Mouse (Mus musculus): ENCODE results near the gene Hip1r. TPM values are rescaled to one million over a fixed set of nuclear protein-coding genes. Genes with fewer than 3 reads are reported as not detected.

Gene Hip1r
- total and polyA plus RNA-seq, 3 experiments, result 16.6 to 31.6 TPM; not detected in 1

GRCm38 (mm10) chr5:124021148-124021547, 47.7 kb downstream of the Hip1r start:
- H3K9me3 ChIP-seq (replicated peaks; ENCODE audit: insufficient read depth, low read length), result no peaks in the 10 kb centered on the region
- peak overlapping the region; percentile 94 for H3K27ac ChIP-seq (ENCODE audit: control insufficient read depth, low read depth, low read length)
- H3K4me1 ChIP-seq (ENCODE audit: control insufficient read depth in 1 of 2, insufficient read depth in 2 of 2, low read length in 2 of 2), result peaks cover 29 to 76% of the 10 kb centered on the region in 2 experiments
- peaks cover 3 to 66% of the 10 kb centered on the region in 2 experiments for H3K36me3 ChIP-seq (ENCODE audit: control insufficient read depth in 1 of 2, insufficient read depth in 2 of 2, low read length in 2 of 2)
- no peak for DNase-seq (ENCODE audit: low read depth, low spot score)
- H3K79me2 ChIP-seq (ENCODE audit: control insufficient read depth, insufficient read depth, low read length, poor library complexity), result peaks cover 88% of the 10 kb centered on the region
- no peaks in the 10 kb centered on the region for H3K27me3 ChIP-seq (ENCODE audit: control insufficient read depth in 1 of 2, insufficient read depth in 2 of 2, low read length in 2 of 2)
- no peak overlapping the region for H3K4me3 ChIP-seq (ENCODE audit: control insufficient read depth in 1 of 2, insufficient read depth in 1 of 2, low read depth in 2 of 2, low read length in 2 of 2)
- no peak for TF ChIP-seq POLR2AphosphoS5 (IDR thresholded peaks at IDR 0.05; ENCODE audit: borderline replicate concordance, low read depth, low read length)
- TF ChIP-seq ZKSCAN1 (IDR thresholded peaks at IDR 0.05; ENCODE audit: low read depth, low read length), result no peak
- no peak for TF ChIP-seq ZMIZ1 (IDR thresholded peaks at IDR 0.05; ENCODE audit: low read depth, low read length)
- no peak for TF ChIP-seq RAD21 (IDR thresholded peaks at IDR 0.05; ENCODE audit: low read depth, low read length)
- no peak for TF ChIP-seq ZNF384 (IDR thresholded peaks at IDR 0.05; ENCODE audit: low read depth, low read length)
- no peak for TF ChIP-seq RCOR1 (IDR thresholded peaks at IDR 0.05; ENCODE audit: low read depth, low read length)
- TF ChIP-seq CTCF (IDR thresholded peaks at IDR 0.05 in 2 of 3, conservative IDR thresholded peaks at IDR 0.05 in 1 of 3; ENCODE audit: control insufficient read depth in 1 of 3, insufficient read depth in 1 of 3, low read depth in 2 of 3, low read length in 3 of 3, poor library complexity in 1 of 3, severe bottlenecking in 1 of 3), result no peak
- no peak for TF ChIP-seq MAX (IDR thresholded peaks at IDR 0.05; ENCODE audit: low read length)
- no peak for TF ChIP-seq UBTF (IDR thresholded peaks at IDR 0.05; ENCODE audit: borderline replicate concordance, insufficient read depth, low read depth, low read length)
- no peak for TF ChIP-seq E2F4 (IDR thresholded peaks at IDR 0.05; ENCODE audit: borderline replicate concordance, low read depth, low read length)
- TF ChIP-seq KAT2A (conservative IDR thresholded peaks at IDR 0.05; ENCODE audit: low read depth, low read length), result no peak
- TF ChIP-seq MEF2A (IDR thresholded peaks at IDR 0.05; ENCODE audit: extremely low read depth, insufficient replicate concordance, low read depth, low read length, poor library complexity, severe bottlenecking), result no peak
- H3K9ac ChIP-seq (ENCODE audit: control insufficient read depth, low read depth, low read length, poor library complexity, severe bottlenecking), result no peak overlapping the region

GRCm38 (mm10) chr5:124021701-124022100, 48.3 kb downstream of the Hip1r start:
- H3K4me3 ChIP-seq (ENCODE audit: control insufficient read depth in 1 of 2, insufficient read depth in 1 of 2, low read depth in 2 of 2, low read length in 2 of 2), result peak overlapping the region; percentile 18 to 35; a peak in 3 of 4 replicates
- peak overlapping the region; percentile 73 for H3K9ac ChIP-seq (ENCODE audit: control insufficient read depth, low read depth, low read length, poor library complexity, severe bottlenecking)
- peaks cover 3 to 69% of the 10 kb centered on the region in 2 experiments for H3K36me3 ChIP-seq (ENCODE audit: control insufficient read depth in 1 of 2, insufficient read depth in 2 of 2, low read length in 2 of 2)
- peaks cover 31 to 71% of the 10 kb centered on the region in 2 experiments for H3K4me1 ChIP-seq (ENCODE audit: control insufficient read depth in 1 of 2, insufficient read depth in 2 of 2, low read length in 2 of 2)
- H3K79me2 ChIP-seq (ENCODE audit: control insufficient read depth, insufficient read depth, low read length, poor library complexity), result peaks cover 88% of the 10 kb centered on the region
- TF ChIP-seq RCOR1 (IDR thresholded peaks at IDR 0.05; ENCODE audit: low read depth, low read length) (no peak), USF1 (IDR thresholded peaks at IDR 0.05; ENCODE audit: low read depth, low read length) (peak; percentile 79), ETS1 (IDR thresholded peaks at IDR 0.05; ENCODE audit: low read depth, low read length) (no peak), MXI1 (IDR thresholded peaks at IDR 0.05; ENCODE audit: low read depth, low read length) (peak; percentile 85), SIN3A (IDR thresholded peaks at IDR 0.05; ENCODE audit: low read length) (peak; percentile 45; the same call in 1 of the 2 replicates), NRF1 (IDR thresholded peaks at IDR 0.05; ENCODE audit: insufficient read depth, low read depth, low read length, poor library complexity, severe bottlenecking) (no peak), BHLHE40 (IDR thresholded peaks at IDR 0.05; ENCODE audit: borderline replicate concordance, low read depth, low read length) (0 out of 2 replicates have a peak, but pooled peaks have one; percentile 10), SMC3 (IDR thresholded peaks at IDR 0.05; ENCODE audit: low read depth, low read length) (no peak), JUND (IDR thresholded peaks at IDR 0.05; ENCODE audit: low read depth, low read length) (no peak), NELFE (IDR thresholded peaks at IDR 0.05; ENCODE audit: low read depth, low read length) (no peak), MAX (IDR thresholded peaks at IDR 0.05; ENCODE audit: low read length) (peak; percentile 92), MYC (IDR thresholded peaks at IDR 0.05; ENCODE audit: low read depth, low read length) (peak; percentile 66; the same call in 1 of the 2 replicates), TBP (IDR thresholded peaks at IDR 0.05; ENCODE audit: low read depth, low read length) (no peak)
- no peaks in the 10 kb centered on the region for H3K9me3 ChIP-seq (replicated peaks; ENCODE audit: insufficient read depth, low read length)
- no peaks in the 10 kb centered on the region for H3K27me3 ChIP-seq (ENCODE audit: control insufficient read depth in 1 of 2, insufficient read depth in 2 of 2, low read length in 2 of 2)
- peak; percentile 55 for DNase-seq (ENCODE audit: low read depth, low spot score)
- H3K27ac ChIP-seq (ENCODE audit: control insufficient read depth, low read depth, low read length), result peak overlapping the region; percentile 94

All from MEL (cell line).